Mouse (Mus musculus) gastrocnemius, postnatal 25 days (tissue): Measurements from ENCODE around the gene Cnih4. TPM values are rescaled to one million over a fixed set of nuclear protein-coding genes. Genes with fewer than 3 reads are reported as not detected.

Experiments used
- DNase-seq: peaks from one replicate; pipeline ENCODE4 v3.0.0; 2022
- total RNA-seq, 2 experiments: library from RNA; stranded (reverse); gene quantifications; 1 replicate in 1 of 2; 2 replicates in 1 of 2; pipeline ENCODE4 v1.2.3; 2021

Gene Cnih4
- total RNA-seq, 2 experiments from 2014 or later, result 32.6 to 38.7 TPM

DNA sequence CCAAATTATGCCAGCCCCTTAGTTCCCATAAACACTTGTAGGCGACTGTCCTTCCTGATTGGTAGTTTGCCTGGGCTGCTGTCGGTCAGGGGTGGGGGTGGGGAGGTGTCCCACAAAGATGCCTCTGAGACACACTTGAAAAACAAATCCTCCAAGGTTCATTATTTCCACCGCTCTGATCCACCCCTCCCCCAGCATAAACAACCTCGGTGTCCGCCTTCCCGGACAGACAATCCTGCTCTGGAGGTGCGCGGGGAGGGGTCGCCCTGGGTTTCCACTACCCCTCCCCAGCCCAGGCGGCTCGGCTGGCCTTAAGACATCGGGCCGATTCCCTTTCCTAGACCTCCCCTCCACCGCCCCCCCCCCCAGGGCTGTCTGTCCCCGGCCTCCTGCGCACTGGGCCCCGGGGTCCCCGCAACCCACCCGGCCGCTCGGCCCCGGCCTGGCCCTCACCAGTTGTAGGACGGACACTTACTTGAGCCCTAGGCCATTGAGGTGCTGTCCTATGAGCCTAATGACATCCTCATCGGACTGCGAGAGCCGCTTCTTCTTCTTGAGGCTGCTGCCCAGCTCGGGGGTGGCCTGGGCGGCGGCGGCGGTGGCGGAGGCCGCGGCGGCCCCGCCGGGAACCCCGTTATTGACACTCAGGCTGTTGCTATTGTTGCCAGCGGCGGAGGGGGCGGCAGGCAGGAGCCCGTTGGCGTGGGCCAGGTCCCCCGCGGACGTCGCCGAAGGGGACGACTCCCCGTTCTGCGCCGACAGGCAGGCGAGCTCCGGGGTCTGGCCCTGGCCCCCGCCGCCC is 66.3 kb downstream of the Cnih4 start:
- peak; percentile 53 for DNase-seq

DNA sequence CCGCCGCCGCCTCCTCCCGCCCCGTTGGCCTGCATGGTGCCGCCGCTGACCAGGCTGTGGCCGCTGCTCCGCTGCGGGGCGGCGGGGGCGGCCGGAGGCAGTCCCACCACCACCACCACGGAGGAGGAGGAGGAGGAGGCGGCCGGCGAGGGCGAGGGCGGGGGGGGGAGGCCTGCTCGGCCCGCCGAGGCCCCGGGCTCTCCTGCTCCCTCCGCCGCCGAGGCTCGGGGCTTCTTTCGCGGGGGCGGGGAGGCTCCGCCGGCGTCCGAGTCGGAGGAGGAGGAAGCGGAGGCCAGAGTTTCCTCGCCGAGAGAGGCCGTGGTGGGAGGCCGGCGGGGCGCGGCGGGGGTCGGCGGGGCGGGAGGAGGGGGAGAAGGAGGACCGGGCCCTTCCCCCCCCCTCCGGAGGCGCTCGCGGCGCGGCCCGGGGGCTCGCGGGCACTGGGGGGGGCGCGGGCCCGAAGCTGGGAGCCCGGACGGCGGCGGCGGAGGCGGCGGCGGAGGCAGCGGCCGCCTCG is 67.0 kb downstream of the Cnih4 start:
- DNase-seq, result peak; percentile 55

DNA sequence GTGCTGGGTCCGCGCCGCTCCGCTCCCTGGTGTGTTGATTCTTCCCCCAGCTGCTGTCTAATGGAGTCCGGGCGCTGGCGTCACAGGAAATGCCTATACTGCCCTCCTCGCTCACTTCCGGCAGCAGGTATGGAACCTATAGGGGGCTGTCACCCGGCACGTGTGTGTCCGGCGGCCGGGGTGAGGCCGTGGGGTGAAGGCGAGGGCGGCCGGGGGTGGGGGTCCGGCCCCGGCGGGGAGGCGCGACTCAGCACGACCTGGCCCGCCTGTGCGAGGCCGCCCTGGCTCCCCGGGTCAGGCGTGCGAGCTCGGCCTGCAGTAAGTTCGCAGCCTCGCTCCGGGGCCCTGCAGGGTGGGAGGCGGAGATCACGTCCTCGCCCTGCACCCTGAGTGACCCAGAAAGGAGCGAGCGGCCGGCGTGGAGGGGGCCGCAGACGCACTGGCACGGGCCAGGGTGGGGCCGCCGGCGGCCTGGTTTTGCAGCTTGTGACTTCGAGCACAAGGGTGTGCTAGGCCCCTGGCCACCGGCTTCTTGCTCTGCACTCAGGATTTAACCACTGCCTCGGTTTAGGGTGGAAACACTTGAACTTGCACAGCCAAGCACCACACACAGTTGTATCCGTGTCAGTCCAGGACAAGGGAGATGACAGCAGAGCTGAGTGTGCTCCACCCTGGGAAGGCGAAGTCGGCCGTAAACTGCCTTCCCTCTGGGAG is 67.6 kb downstream of the Cnih4 start, which contains the start of gene Wdr26:
Gene Wdr26, minus strand, starts transcription at position 82 of the 714 bp plus-strand sequence.
- peak; percentile 82 for DNase-seq

DNA sequence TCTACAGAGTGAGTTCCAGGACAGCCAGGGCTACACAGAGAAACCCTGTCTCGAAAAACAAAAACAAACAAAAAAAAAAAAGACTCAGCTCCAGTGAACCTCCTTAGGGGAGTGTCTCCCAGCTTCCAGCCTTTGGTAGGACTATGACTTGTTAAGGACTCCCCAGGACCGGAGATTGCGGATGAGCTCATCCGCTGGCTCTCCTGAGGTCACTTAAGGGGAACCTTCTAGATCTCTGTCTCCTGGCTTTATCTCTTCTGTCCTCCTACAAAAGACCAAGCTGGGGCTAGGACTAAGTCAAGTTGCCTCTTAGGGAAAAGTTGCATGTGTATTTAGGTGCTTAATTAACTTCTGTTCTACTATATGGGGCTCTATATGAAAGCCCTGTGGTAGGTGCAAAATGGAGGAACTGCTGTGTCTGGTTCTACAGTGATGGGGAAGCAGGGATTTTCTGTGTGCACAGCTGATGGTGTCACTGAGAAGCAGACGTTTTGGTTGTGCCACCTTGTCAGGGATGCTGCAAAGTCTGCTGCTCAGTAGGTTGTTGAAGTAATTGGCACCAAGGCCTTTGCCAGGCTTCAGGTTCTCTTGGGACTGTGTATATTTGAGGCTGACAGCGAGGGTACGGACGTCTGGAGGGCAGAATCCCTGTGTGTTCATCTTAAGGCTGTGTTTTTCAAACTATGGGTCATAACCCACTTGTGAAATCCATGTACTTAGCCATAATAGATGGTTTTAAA is 70.0 kb downstream of the Cnih4 start:
- no peak for DNase-seq

DNA sequence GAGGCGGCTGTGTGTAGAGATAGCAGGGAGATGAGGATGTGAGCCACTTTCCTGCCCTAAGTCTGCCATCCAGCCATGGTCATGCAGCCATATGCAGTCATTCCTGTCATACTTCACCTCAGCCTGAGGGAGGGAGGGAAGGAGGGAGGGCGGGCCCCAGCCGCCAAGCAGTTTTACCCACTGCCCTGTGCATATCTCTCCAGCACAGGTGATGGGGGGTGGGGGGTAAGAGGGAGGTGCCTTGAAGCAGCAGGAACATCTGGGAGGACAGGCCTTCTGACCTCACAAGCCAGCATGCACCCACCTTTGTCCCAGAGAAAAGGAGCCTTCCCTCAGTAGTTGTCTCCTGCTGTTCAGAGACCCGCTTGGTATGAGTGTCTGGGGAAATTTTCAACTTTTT is 71.8 kb downstream of the Cnih4 start:
- no peak for DNase-seq

Other genes starting within 250 kb of the Cnih4 start
- 10 to 100 TPM; 12.4 to 14.1 TPM for gene Pycr2, start 240.4 kb upstream of the Cnih4 start, total RNA-seq
- gene Lefty1, start 209.7 kb upstream of the Cnih4 start, total RNA-seq, result under 1 TPM in 1 of 2 experiments, not detected in 1; 0.33 TPM
- 10 to 100 TPM; 11.7 to 12.4 TPM for gene Tmem63a, start 202.3 kb upstream of the Cnih4 start, total RNA-seq
- gene Ephx1, start 123.8 kb upstream of the Cnih4 start, total RNA-seq, result 10 to 100 TPM; 12.0 to 15.4 TPM
- not detected for gene 9130409I23Rik, start 93.5 kb upstream of the Cnih4 start, total RNA-seq
- 1 to 10 TPM; 8.3 to 8.5 TPM for gene Nvl, start 489 bp upstream of the Cnih4 start, total RNA-seq
- gene Wdr26, start 67.3 kb downstream of the Cnih4 start, total RNA-seq, result 10 to 100 TPM; 93.9 to 99.4 TPM
- not detected for gene Cnih3, start 207.9 kb downstream of the Cnih4 start, total RNA-seq